10 mouse cellular contexts compared by ENCODE assay signal in genomic region chr12:101974571-101974970, GRCm38 (mm10). TPM values are rescaled to one million over a fixed set of nuclear protein-coding genes. Genes with fewer than 3 reads are reported as not detected.
A peak's percentile ranks its signal among the peaks of the same experiment; 100 is the strongest.
DNase-seq lines count a peak whose midpoint lies in the region; ATAC-seq and TF ChIP-seq lines count a peak whose summit lies in the region.
"Had no signal": no experiment of that assay in that cellular context is flagged by ENCODE, and none has a peak within 500 bp of the region (broad histone marks: within the 10 kb centered on the region; RNA-seq: fewer than 3 reads in every experiment).

No protein-coding gene starts in this region.

- no peaks in the 10 kb centered on the region for H3K27me3 ChIP-seq in embryonic facial prominence, embryonic 10.5 days (replicated peaks; ENCODE audit: low read depth, poor library complexity, severe bottlenecking)
- H3K27me3 ChIP-seq in intestine, embryonic 15.5 days (replicated peaks): no peaks in the 10 kb centered on the region
- H3K27me3 ChIP-seq in neural tube, embryonic 12.5 days (replicated peaks): no peaks in the 10 kb centered on the region

- peaks cover 20% of the 10 kb centered on the region for H3K4me1 ChIP-seq in embryonic facial prominence, embryonic 10.5 days
- H3K4me1 ChIP-seq in intestine, embryonic 15.5 days (replicated peaks): peaks cover 9% of the 10 kb centered on the region
- H3K4me1 ChIP-seq in neural tube, embryonic 12.5 days: peaks cover 20% of the 10 kb centered on the region

- no peak for DNase-seq in layer of hippocampus, adult 2 months (ENCODE audit: low spot score in 2 of 2)
- DNase-seq in layer of hippocampus, postnatal 36 days: no peak
- DNase-seq in embryonic facial prominence, embryonic 10.5 days (ENCODE audit: low spot score): no peak
- DNase-seq in ovary, postnatal 14 days (ENCODE audit: low spot score): no peak
- DNase-seq: kidney, adult 2 months; spleen, adult 18-20 months had no signal

- H3K27ac ChIP-seq in layer of hippocampus, adult 2 months: peak overlapping the region; percentile 100
- peak overlapping the region; percentile 99 for H3K27ac ChIP-seq in embryonic facial prominence, embryonic 10.5 days (replicated peaks)
- H3K27ac ChIP-seq in intestine, embryonic 15.5 days: no peak overlapping the region
- no peak overlapping the region for H3K27ac ChIP-seq in neural tube, embryonic 12.5 days

- H3K4me3 ChIP-seq in layer of hippocampus, adult 2 months: peak overlapping the region; percentile 94
- H3K4me3 ChIP-seq in embryonic facial prominence, embryonic 10.5 days: peak overlapping the region; percentile 96
- H3K4me3 ChIP-seq in intestine, embryonic 15.5 days (replicated peaks): peak overlapping the region; percentile 90
- H3K4me3 ChIP-seq in neural tube, embryonic 12.5 days: peak overlapping the region; percentile 90

- H3K9ac ChIP-seq in intestine, embryonic 15.5 days: peak overlapping the region; percentile 92
- peak overlapping the region; percentile 89 for H3K9ac ChIP-seq in neural tube, embryonic 12.5 days

- H3K9me3 ChIP-seq in embryonic facial prominence, embryonic 10.5 days: no peaks in the 10 kb centered on the region
- no peaks in the 10 kb centered on the region for H3K9me3 ChIP-seq in intestine, embryonic 15.5 days
- H3K9me3 ChIP-seq in neural tube, embryonic 12.5 days: no peaks in the 10 kb centered on the region

- H3K4me2 ChIP-seq in intestine, embryonic 15.5 days (replicated peaks): peak overlapping the region; percentile 63
- H3K4me2 ChIP-seq in neural tube, embryonic 12.5 days (replicated peaks): peak overlapping the region; percentile 75

- TF ChIP-seq CTCF in layer of hippocampus, adult 2 months (conservative IDR thresholded peaks at IDR 0.05): no peak

- WGBS in embryonic facial prominence, embryonic 10.5 days: 24% methylated on average over 1 of the region's 1 CpGs
- WGBS in intestine, embryonic 15.5 days: 0% methylated on average over 1 of the region's 1 CpGs
- 9% methylated on average over 1 of the region's 1 CpGs for WGBS in neural tube, embryonic 12.5 days

- ATAC-seq in intestine, embryonic 15.5 days: no peak
- ATAC-seq in neural tube, embryonic 12.5 days (ENCODE audit: low FRiP score, low read depth): no peak
- ATAC-seq in erythroid progenitor cell, adult 5-6 weeks (replicated peaks; ENCODE audit: low FRiP score, poor library complexity, severe bottlenecking): no peak
- ATAC-seq in megakaryocyte progenitor cell, adult 5-6 weeks (replicated peaks; ENCODE audit: poor library complexity): no peak

- peaks cover 30% of the 10 kb centered on the region for H3K36me3 ChIP-seq in embryonic facial prominence, embryonic 10.5 days (replicated peaks)
- no peaks in the 10 kb centered on the region for H3K36me3 ChIP-seq in intestine, embryonic 15.5 days
- 0 out of 2 replicates have a peak, but pooled peaks cover 2% of the 10 kb centered on the region for H3K36me3 ChIP-seq in neural tube, embryonic 12.5 days

RNA-seq across cellular contexts. Expression of gene Cpsf2, which starts 1.2 kb away (rescaled TPM):
- 10 to 100 TPM; 26.3 to 27.4 TPM for total RNA-seq in layer of hippocampus, adult 2 months (2021)
- total RNA-seq in layer of hippocampus, postnatal 36 days (2021): 10 to 100 TPM; 27.8 to 28.8 TPM
- 37.1 and 37.4 TPM in 2 replicates for polyA plus RNA-seq in embryonic facial prominence, embryonic 10.5 days (2016; fragmentation: Nextera tagmentation; extraction: Ambion mirVana)
- polyA plus RNA-seq in intestine, embryonic 15.5 days (2015; fragmentation: Nextera tagmentation; extraction: Ambion mirVana): 24.7 and 27.1 TPM in 2 replicates
- 34.3 and 36.8 TPM in 2 replicates for polyA plus RNA-seq in neural tube, embryonic 12.5 days (2016; fragmentation: Nextera tagmentation; extraction: Ambion mirVana)
- 16.6 and 20.1 TPM in 2 replicates for total RNA-seq in erythroid progenitor cell, adult 5-6 weeks (2015; ENCODE audit: low replicate concordance)
- 31.9 and 32.7 TPM in 2 replicates for total RNA-seq in erythroid progenitor cell, adult 5-6 weeks (2017; ENCODE audit: low replicate concordance)
- 35.5 and 37.5 TPM in 2 replicates for total RNA-seq in megakaryocyte progenitor cell, adult 5-6 weeks (2015)
- 46.5 and 61.3 TPM in 2 replicates for total RNA-seq in megakaryocyte progenitor cell, adult 5-6 weeks (2017)

RNA-seq across cellular contexts. Expression of gene Atxn3, which starts 16.5 kb away (rescaled TPM):
- total RNA-seq in layer of hippocampus, adult 2 months (2021): 10 to 100 TPM; 20.2 to 23.4 TPM
- 10 to 100 TPM; 21.9 to 22.7 TPM for total RNA-seq in layer of hippocampus, postnatal 36 days (2021)
- polyA plus RNA-seq in embryonic facial prominence, embryonic 10.5 days (2016; fragmentation: Nextera tagmentation; extraction: Ambion mirVana): 11.2 and 13.7 TPM in 2 replicates
- polyA plus RNA-seq in intestine, embryonic 15.5 days (2015; fragmentation: Nextera tagmentation; extraction: Ambion mirVana): 14.0 and 16.4 TPM in 2 replicates
- polyA plus RNA-seq in neural tube, embryonic 12.5 days (2016; fragmentation: Nextera tagmentation; extraction: Ambion mirVana): 14.7 and 16.9 TPM in 2 replicates
- total RNA-seq in erythroid progenitor cell, adult 5-6 weeks (2015; ENCODE audit: low replicate concordance): 9.7 and 10.5 TPM in 2 replicates
- total RNA-seq in erythroid progenitor cell, adult 5-6 weeks (2017; ENCODE audit: low replicate concordance): 15.1 and 15.7 TPM in 2 replicates
- total RNA-seq in megakaryocyte progenitor cell, adult 5-6 weeks (2015): 22.0 and 22.5 TPM in 2 replicates
- 49.8 and 56.1 TPM in 2 replicates for total RNA-seq in megakaryocyte progenitor cell, adult 5-6 weeks (2017)

Comparison
In these comparisons a context has a peak if more than half of its experiments do, and no peak if none do; other contexts are left out.
1. H3K27ac ChIP-seq: peak in layer of hippocampus, adult 2 months (single experiment) and embryonic facial prominence, embryonic 10.5 days (single experiment); none in intestine, embryonic 15.5 days (single experiment) and neural tube, embryonic 12.5 days (single experiment).
2. Peak in every context shown above with its lines, with median percentiles within 50 percentile points of each other: H3K4me3 ChIP-seq.